Mouse (Mus musculus): ENCODE data around the gene Gga3. TPM values are rescaled to one million over a fixed set of nuclear protein-coding genes. Genes with fewer than 3 reads are reported as not detected.

Gene Gga3
- total and polyA plus RNA-seq, 3 experiments, result 13.7 to 144 (median 58.5) TPM

GRCm38 (mm10) chr11:115615108-115615825 is 11.4 kb upstream of the Gga3 start:
- peaks cover 40% of the 10 kb centered on the region for H3K4me1 ChIP-seq (ENCODE audit: insufficient read depth, low read depth, low read length)
- DNase-seq (ENCODE audit: low spot score), result no peak
- H3K27me3 ChIP-seq (ENCODE audit: insufficient read depth, low read length), result no peaks in the 10 kb centered on the region

GRCm38 (mm10) chr11:115614346-115615107 is 10.7 kb upstream of the Gga3 start:
- no peak for DNase-seq (ENCODE audit: low spot score)
- Histone ChIP-seq H3K36me3 (replicated peaks) (peaks cover 79% of the 10 kb centered on the region), H3K4me1 (ENCODE audit: insufficient read depth, low read depth, low read length) (peaks cover 47% of the 10 kb centered on the region), H3K4me3 (ENCODE audit: low read depth, low read length) (no peak overlapping the region), H3K27me3 (ENCODE audit: insufficient read depth, low read length) (no peaks in the 10 kb centered on the region), H3K9me3 (replicated peaks) (no peaks in the 10 kb centered on the region)
- TF ChIP-seq GATA1 (IDR thresholded peaks at IDR 0.05; ENCODE audit: borderline replicate concordance, low read length) (no peak), CTCF (IDR thresholded peaks at IDR 0.05; ENCODE audit: low read depth, low read length) (no peak), TAL1 (conservative IDR thresholded peaks at IDR 0.05; ENCODE audit: low read depth, low read length) (no peak), POLR2AphosphoS5 (IDR thresholded peaks at IDR 0.05; ENCODE audit: insufficient replicate concordance, low read depth, low read length) (no peak), GATA2 (IDR thresholded peaks at IDR 0.05; ENCODE audit: borderline replicate concordance, low read depth, low read length) (no peak)
- no peak for ATAC-seq (ENCODE audit: extremely low read depth, insufficient number of reproducible peaks, low FRiP score, poor library complexity, severe bottlenecking)

More at GRCm38 (mm10) chr11:115615108-115615825, 11.4 kb upstream of the Gga3 start:
- peaks cover 79% of the 10 kb centered on the region for H3K36me3 ChIP-seq (replicated peaks)
- H3K9me3 ChIP-seq (replicated peaks), result no peaks in the 10 kb centered on the region
- ATAC-seq (ENCODE audit: extremely low read depth, insufficient number of reproducible peaks, low FRiP score, poor library complexity, severe bottlenecking), result no peak
- no peak for TF ChIP-seq GATA2 (IDR thresholded peaks at IDR 0.05; ENCODE audit: borderline replicate concordance, low read depth, low read length)
- no peak for TF ChIP-seq TAL1 (conservative IDR thresholded peaks at IDR 0.05; ENCODE audit: low read depth, low read length)
- TF ChIP-seq CTCF (IDR thresholded peaks at IDR 0.05; ENCODE audit: low read depth, low read length), result no peak
- no peak overlapping the region for H3K4me3 ChIP-seq (ENCODE audit: low read depth, low read length)

- Histone ChIP-seq H3K9me3 (replicated peaks) (no peaks in the 10 kb centered on the region), H3K36me3 (replicated peaks) (peaks cover 79% of the 10 kb centered on the region), H3K4me3 (ENCODE audit: low read depth, low read length) (peak overlapping the region; percentile 85), H3K27me3 (ENCODE audit: insufficient read depth, low read length) (no peaks in the 10 kb centered on the region), H3K4me1 (ENCODE audit: insufficient read depth, low read depth, low read length) (peaks cover 58% of the 10 kb centered on the region)
- DNase-seq (ENCODE audit: low spot score), result peak; percentile 49
- peak; percentile 9; the same call in 1 of the 2 replicates for ATAC-seq (ENCODE audit: extremely low read depth, insufficient number of reproducible peaks, low FRiP score, poor library complexity, severe bottlenecking)
- TF ChIP-seq CTCF (IDR thresholded peaks at IDR 0.05; ENCODE audit: low read depth, low read length) (no peak), GATA2 (IDR thresholded peaks at IDR 0.05; ENCODE audit: borderline replicate concordance, low read depth, low read length) (no peak), POLR2AphosphoS5 (IDR thresholded peaks at IDR 0.05; ENCODE audit: insufficient replicate concordance, low read depth, low read length) (no peak), GATA1 (IDR thresholded peaks at IDR 0.05; ENCODE audit: borderline replicate concordance, low read length) (no peak)
Measured at GRCm38 (mm10) chr11:115613138-115613945, 9.5 kb upstream of the Gga3 start.

GRCm38 (mm10) chr11:115612410-115613137 is 8.7 kb upstream of the Gga3 start, which contains the start of gene Mif4gd:
TSS of gene Mif4gd (minus strand) at chr11:115612969.
- peak; percentile 85 for ATAC-seq (ENCODE audit: extremely low read depth, insufficient number of reproducible peaks, low FRiP score, poor library complexity, severe bottlenecking)

GRCm38 (mm10) chr11:115612059-115612409 is 8.2 kb upstream of the Gga3 start:
- Histone ChIP-seq H3K4me3 (ENCODE audit: low read depth, low read length) (peak overlapping the region; percentile 85), H3K4me1 (ENCODE audit: insufficient read depth, low read depth, low read length) (peaks cover 65% of the 10 kb centered on the region), H3K27me3 (ENCODE audit: insufficient read depth, low read length) (no peaks in the 10 kb centered on the region), H3K36me3 (replicated peaks) (peaks cover 79% of the 10 kb centered on the region), H3K9me3 (replicated peaks) (no peaks in the 10 kb centered on the region)
- TF ChIP-seq TAL1 (conservative IDR thresholded peaks at IDR 0.05; ENCODE audit: low read depth, low read length), result no peak
- no peak for TF ChIP-seq CTCF (IDR thresholded peaks at IDR 0.05; ENCODE audit: low read depth, low read length)
- TF ChIP-seq POLR2AphosphoS5 (IDR thresholded peaks at IDR 0.05; ENCODE audit: insufficient replicate concordance, low read depth, low read length), result no peak
- no peak for TF ChIP-seq GATA1 (IDR thresholded peaks at IDR 0.05; ENCODE audit: borderline replicate concordance, low read length)
- no peak for ATAC-seq (ENCODE audit: extremely low read depth, insufficient number of reproducible peaks, low FRiP score, poor library complexity, severe bottlenecking)
- peak; percentile 20 for DNase-seq (ENCODE audit: low spot score)

More at GRCm38 (mm10) chr11:115612410-115613137, 8.7 kb upstream of the Gga3 start, which contains the start of gene Mif4gd:
- Histone ChIP-seq H3K4me1 (ENCODE audit: insufficient read depth, low read depth, low read length) (peaks cover 62% of the 10 kb centered on the region), H3K4me3 (ENCODE audit: low read depth, low read length) (peak within 1 kb of the TSS; percentile 85), H3K27me3 (ENCODE audit: insufficient read depth, low read length) (no peaks in the 10 kb centered on the region), H3K36me3 (replicated peaks) (peaks cover 79% of the 10 kb centered on the region), H3K9me3 (replicated peaks) (no peaks in the 10 kb centered on the region)
- TF ChIP-seq CTCF (IDR thresholded peaks at IDR 0.05; ENCODE audit: low read depth, low read length) (peak; percentile 40; the same call in 1 of the 2 replicates), GATA2 (IDR thresholded peaks at IDR 0.05; ENCODE audit: borderline replicate concordance, low read depth, low read length) (no peak)
- DNase-seq (ENCODE audit: low spot score), result peak; percentile 89

Data from G1E (cell line).